Mouse (Mus musculus) testis, postnatal 14 days (tissue): ENCODE measurements around the gene Axl.

Experiments
- DNase-seq: peaks from one replicate; pipeline ENCODE4 v3.0.0; 2021; ENCODE audit warnings: low spot score

Gene Axl

DNA sequence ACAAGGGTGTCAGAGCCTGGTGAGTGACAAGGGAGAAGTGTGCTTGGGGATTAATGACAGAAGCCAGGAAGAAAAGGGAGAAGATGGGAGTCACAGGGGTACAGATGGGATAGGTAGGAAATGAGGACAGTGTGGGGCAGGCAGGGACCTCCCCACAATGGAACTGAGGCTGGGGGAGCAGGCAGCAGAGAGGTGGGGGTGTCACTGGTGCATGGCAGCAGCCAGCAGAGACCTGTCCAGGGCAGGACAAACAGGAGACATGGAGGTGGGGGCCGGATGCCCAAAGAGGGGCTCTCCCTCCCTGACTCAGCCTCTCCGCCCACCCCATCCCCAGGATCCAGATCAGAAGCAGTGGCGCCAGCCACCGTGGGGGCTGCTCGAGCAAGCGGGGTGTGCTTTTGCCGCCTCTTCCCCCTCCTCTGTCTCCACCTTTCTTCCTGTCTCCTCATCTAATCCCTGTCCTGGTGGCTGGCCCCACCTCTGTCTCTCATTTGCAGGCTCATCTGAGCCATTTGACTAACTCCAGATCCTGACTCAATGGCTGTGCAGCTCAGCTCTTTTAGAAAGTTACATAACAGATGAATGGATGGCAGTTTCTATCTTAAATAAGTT, 77.9 kb downstream of the Axl start:
- DNase-seq = no peak

DNA sequence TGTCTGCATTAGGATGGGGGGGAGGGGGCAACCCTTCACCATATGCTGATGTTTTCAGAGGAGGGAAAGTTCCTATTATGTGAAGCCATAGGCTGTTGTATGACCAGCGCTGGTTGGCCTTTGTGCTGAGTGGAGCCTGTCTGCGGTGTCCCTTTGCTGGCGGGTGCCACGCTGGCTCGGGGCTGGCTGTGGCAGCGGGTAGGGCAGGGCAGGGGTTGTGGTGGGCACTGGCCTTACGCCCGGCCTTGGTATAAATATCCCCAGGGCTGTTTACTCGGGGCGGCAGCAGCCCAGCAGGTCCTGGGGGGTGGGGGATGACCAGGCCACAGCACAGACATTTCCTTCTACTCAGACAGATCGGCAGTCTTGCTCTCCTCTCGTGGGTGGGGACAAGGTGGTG, 78.5 kb downstream of the Axl start:
- DNase-seq = no peak

DNA sequence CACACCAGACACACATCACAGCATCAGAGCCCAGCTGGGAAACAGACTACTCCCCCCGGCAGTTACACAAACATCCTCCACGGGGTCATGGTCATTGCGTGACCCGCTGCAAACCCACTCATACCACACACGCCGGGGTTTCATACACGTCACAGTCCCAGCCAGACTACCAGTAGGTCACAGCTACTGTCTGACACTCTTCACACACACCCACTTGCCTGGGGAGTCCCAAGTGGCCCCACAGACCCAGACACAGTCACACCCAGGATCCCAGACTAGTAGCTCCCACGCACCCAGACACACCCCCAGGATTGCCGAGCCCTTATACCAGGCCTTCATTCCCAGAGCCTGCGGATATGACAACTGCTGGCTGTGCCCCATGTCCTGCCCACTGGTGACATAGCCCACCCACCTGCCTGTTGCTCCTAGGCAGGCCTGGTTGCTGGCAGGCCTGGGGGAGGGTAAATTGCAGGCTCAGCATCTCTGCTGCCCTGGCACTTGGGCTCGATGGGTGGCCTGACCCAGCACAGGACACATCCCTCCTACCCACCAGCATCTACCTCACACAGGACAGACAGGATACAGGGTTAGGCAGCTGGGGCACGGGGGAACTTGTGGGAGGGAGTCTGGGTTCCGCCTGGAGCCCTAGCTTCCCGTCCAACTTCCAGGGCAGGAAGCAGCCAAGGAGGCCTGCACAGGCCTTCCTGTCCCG, 80.8 kb downstream of the Axl start:
- peak; percentile 29 for DNase-seq
